Mouse (Mus musculus) macrophage (primary cell): Measurements from ENCODE around the gene Bglap3. TPM values are rescaled to one million over a fixed set of nuclear protein-coding genes. Genes with fewer than 3 reads are reported as not detected.

Source experiments
- H3K27ac ChIP-seq: fragments of 350-480 bp; formaldehyde crosslinking; 2 replicates; pipeline ENCODE4 v1.9.0; 2021
- H3K36me3 ChIP-seq: fragments of 350-480 bp; formaldehyde crosslinking; 2 replicates; pipeline ENCODE4 v1.9.0; 2021; ENCODE audit errors: inconsistent target
- H3K4me3 ChIP-seq: fragments of 350-480 bp; formaldehyde crosslinking; 2 replicates; pipeline ENCODE4 v1.9.0; 2021; ENCODE audit errors: inconsistent target
- H3K79me2 ChIP-seq: fragments of 350-480 bp; formaldehyde crosslinking; 2 replicates; pipeline ENCODE4 v1.9.0; 2021; ENCODE audit errors: inconsistent target
- WGBS: methylation state at CpG from one replicate; pipeline ENCODE4 v1.1.7; 2026; ENCODE audit warnings: inconsistent platforms; ENCODE audit not compliant: missing documents; 5-methylcytosine and 5-hydroxymethylcytosine counted together
- polyA plus RNA-seq: library from polyadenylated mRNA; stranded (reverse); fragments of 250-400 nt; gene quantifications from 3 replicates; pipeline ENCODE4 v1.2.4, GENCODE M21; 2018; ENCODE audit warnings: inconsistent platforms

Bglap3 gene
- polyA plus RNA-seq, 1 experiment from 2014 or later, result not detected

- Histone ChIP-seq H3K36me3 (peaks cover 27% of the 10 kb centered on the region), H3K4me3 (no peak within 1 kb of the TSS), H3K79me2 (no peaks in the 10 kb centered on the region), H3K27ac (no peak within 1 kb of the TSS)
- WGBS, result 68% methylated on average over 16 of the region's 16 CpGs
Observed at GRCm38 (mm10) chr3:88364337-88364736, 8.2 kb downstream of the Bglap3 start, which contains the start of gene Paqr6. Paqr6 (plus strand) TSS chr3:88364584.

GRCm38 (mm10) chr3:88363700-88364099 is 8.8 kb downstream of the Bglap3 start:
- WGBS, result 82% methylated on average over 4 of the region's 4 CpGs
- Histone ChIP-seq H3K4me3 (no peak overlapping the region), H3K27ac (no peak overlapping the region), H3K36me3 (peaks cover 33% of the 10 kb centered on the region), H3K79me2 (no peaks in the 10 kb centered on the region)

GRCm38 (mm10) chr3:88361612-88362313 is 10.8 kb downstream of the Bglap3 start:
- 91% methylated on average over 2 of the region's 2 CpGs for WGBS
- peaks cover 52% of the 10 kb centered on the region for H3K36me3 ChIP-seq
- H3K27ac ChIP-seq, result no peak overlapping the region
- H3K4me3 ChIP-seq, result no peak overlapping the region
- H3K79me2 ChIP-seq, result no peaks in the 10 kb centered on the region

DNA sequence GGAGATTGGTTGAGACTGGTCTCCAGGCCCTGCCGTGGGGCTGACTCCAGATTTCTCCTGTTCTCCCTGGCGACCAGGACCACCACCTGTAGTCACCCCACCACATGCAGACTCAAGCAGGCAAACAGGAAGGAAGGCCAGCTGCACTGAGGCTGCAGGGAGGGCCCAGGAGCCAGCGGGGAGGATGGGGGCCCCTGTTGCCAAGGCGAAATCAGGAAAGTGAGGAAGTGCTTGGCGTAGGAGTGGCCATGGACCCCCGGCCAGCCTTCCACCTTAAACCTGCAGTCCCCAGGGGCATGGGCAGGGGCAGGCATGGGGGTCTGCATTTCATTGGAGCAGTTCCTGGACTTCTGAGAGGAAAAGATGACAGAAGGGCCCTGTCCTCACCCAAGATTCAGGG is 11.4 kb downstream of the Bglap3 start:
- H3K4me3 ChIP-seq, result no peak overlapping the region
- peaks cover 58% of the 10 kb centered on the region for H3K36me3 ChIP-seq
- WGBS, result 36% methylated on average over 6 of the region's 6 CpGs
- no peaks in the 10 kb centered on the region for H3K79me2 ChIP-seq
- H3K27ac ChIP-seq, result no peak overlapping the region

DNA sequence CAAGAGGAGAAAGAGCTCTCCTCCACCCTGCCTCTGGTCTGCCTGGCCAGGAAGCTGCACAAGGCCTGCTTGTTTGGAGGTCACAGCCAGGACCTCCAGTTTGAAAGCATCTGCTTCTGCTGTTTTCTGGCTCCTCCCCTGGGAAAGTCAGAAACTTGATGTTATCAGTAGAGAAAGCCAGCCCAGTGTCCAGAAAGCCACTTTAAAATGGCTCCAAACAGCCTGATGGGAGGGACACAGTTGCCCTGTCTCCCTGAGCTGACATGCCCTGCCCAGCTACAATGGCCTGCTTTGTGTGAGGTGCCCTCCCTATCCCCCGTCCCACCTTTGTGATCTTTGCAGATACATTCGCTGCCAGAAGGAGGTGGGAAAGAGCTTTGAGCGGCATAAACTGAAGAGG is 12.6 kb downstream of the Bglap3 start:
- Histone ChIP-seq H3K79me2 (no peaks in the 10 kb centered on the region), H3K36me3 (peaks cover 69% of the 10 kb centered on the region), H3K27ac (no peak overlapping the region), H3K4me3 (no peak overlapping the region)
- 94% methylated on average over 3 of the region's 3 CpGs for WGBS

DNA sequence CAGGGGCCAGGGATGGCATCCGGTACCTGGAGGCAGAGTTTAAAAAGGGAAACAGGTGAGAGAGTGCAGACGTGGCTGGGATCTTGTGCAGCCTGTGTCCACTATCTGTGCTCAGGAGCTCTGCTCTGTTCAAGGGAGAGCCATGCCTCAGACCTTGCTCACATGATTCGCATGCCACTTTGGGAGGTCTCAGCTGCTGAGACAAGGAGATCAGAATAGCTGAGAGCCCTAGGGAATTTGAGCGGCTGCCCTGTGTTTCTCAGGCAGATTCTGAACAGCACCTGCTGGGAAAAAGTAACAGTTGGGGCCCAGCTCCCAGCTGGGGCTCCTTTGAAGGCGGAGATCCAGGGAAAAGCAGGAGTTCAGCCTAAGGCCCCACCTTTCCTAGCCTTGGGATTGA is 13.0 kb downstream of the Bglap3 start:
- Histone ChIP-seq H3K79me2 (no peaks in the 10 kb centered on the region), H3K36me3 (peaks cover 73% of the 10 kb centered on the region), H3K4me3 (no peak overlapping the region), H3K27ac (no peak overlapping the region)
- WGBS, result 92% methylated on average over 5 of the region's 5 CpGs

GRCm38 (mm10) chr3:88354396-88355165 is 18.0 kb downstream of the Bglap3 start:
- 97% methylated on average over 8 of the region's 8 CpGs for WGBS
- Histone ChIP-seq H3K4me3 (no peak overlapping the region), H3K36me3 (peaks cover 99% of the 10 kb centered on the region), H3K79me2 (no peaks in the 10 kb centered on the region), H3K27ac (no peak overlapping the region)

DNA sequence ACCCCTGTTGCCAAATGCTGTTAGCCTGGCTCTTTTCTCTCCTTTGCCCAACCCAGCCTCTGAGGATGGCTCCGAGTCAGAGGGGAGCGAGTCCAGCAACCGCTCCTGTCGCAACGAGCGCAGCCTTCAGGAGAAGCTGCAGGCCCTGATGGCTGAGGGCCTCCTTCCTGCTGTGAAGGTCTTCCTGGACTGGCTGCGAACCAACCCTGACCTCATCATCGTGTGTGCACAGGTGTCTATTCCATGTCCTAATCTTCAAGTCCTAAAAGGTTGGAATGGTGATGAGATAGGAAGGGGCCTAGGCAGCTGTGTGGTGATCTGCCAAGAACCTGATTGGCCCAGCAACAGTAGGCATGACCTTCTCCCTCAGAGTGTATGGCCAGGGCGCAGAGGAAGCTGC is 19.6 kb downstream of the Bglap3 start:
- Histone ChIP-seq H3K79me2 (no peaks in the 10 kb centered on the region), H3K4me3 (no peak overlapping the region), H3K27ac (no peak overlapping the region), H3K36me3 (peaks cover 97% of the 10 kb centered on the region)
- 94% methylated on average over 6 of the region's 9 CpGs for WGBS

- Histone ChIP-seq H3K4me3 (no peak overlapping the region), H3K79me2 (no peaks in the 10 kb centered on the region), H3K36me3 (peaks cover 98% of the 10 kb centered on the region), H3K27ac (no peak overlapping the region)
- WGBS, result 95% methylated on average over 13 of the region's 13 CpGs
Observed at GRCm38 (mm10) chr3:88350732-88351131, 21.8 kb downstream of the Bglap3 start.

DNA sequence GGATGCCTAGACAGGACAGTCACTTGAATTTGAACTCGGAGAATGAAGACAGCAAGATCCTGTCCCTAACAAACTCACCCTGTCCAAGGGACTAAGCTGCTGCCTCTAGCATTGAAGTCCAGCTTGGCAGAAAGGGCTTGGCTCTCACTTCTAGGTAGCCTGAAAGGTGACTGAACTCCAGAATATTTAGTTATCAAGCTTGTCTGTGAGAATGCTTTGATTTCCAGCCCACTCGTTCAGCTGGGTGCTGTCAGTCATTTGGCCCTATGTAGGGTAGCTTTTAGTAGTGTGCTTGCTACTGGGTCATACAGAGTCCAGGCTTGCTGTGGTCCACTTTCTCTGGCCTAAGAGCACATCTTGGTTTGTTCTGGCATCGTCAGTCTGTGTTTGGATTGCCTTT is 33.5 kb downstream of the Bglap3 start:
- Histone ChIP-seq H3K4me3 (no peak overlapping the region), H3K36me3 (peaks cover 24% of the 10 kb centered on the region), H3K79me2 (peaks cover 51% of the 10 kb centered on the region), H3K27ac (no peak overlapping the region)
- WGBS, result 100% methylated on average over 3 of the region's 3 CpGs

- Histone ChIP-seq H3K4me3 (no peak overlapping the region), H3K27ac (peak overlapping the region; percentile 78; the same call in 1 of the 2 replicates), H3K36me3 (peaks cover 17% of the 10 kb centered on the region), H3K79me2 (peaks cover 51% of the 10 kb centered on the region)
- 50% methylated on average over 6 of the region's 7 CpGs for WGBS
Observed at GRCm38 (mm10) chr3:88338316-88338715, 34.2 kb downstream of the Bglap3 start.

DNA sequence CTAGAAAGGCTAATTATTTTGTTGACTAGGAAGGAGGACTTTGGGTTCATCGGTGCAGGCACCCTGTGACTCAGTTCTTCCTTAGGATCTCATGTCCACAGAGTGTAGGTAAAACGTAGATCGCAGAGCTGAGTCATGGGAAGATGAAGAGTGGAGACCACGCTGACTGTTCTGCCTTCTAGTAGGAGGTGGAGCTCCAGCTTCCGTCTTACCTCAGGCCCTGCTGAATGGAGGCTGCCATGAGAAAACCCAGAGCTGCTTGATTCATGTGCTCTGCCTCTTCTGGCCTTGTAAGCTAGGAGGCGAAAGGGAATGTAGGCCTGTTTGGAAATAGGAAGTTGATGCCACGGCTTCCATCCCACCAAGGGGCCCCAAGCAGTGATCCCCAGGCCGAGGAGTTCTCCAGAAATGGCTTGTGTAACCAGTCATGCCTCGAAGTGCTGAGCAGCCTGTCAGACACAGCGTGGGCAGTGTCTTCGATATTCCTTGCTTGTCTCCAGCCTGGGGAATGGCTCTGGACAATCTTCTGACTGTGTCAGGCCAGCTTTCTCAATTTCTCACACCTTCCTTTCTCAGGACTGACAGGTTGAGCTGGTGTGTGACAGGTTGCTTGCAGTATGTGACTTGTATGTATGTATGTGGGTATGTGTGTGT is 35.0 kb downstream of the Bglap3 start:
- peak overlapping the region; percentile 91 for H3K4me3 ChIP-seq
- 3% methylated on average over 11 of the region's 11 CpGs for WGBS
- peak overlapping the region; percentile 78 for H3K27ac ChIP-seq
- peaks cover 9% of the 10 kb centered on the region for H3K36me3 ChIP-seq
- peaks cover 51% of the 10 kb centered on the region for H3K79me2 ChIP-seq

- Histone ChIP-seq H3K4me3 (peak within 1 kb of the TSS; percentile 91), H3K27ac (peak within 1 kb of the TSS; percentile 89), H3K36me3 (no peaks in the 10 kb centered on the region), H3K79me2 (peaks cover 42% of the 10 kb centered on the region)
- 3% methylated on average over 66 of the region's 66 CpGs for WGBS
Observed at GRCm38 (mm10) chr3:88336058-88337013, 36.2 kb downstream of the Bglap3 start, which contains the start of the genes Tmem79 and Smg5. Tmem79 (minus strand) TSS chr3:88336148. Smg5 (plus strand) TSS chr3:88336260.
